Mouse (Mus musculus) testis, adult 10 weeks (tissue): ENCODE measurements around the gene Trim7. TPM values are rescaled to one million over a fixed set of nuclear protein-coding genes. Genes with fewer than 3 reads are reported as not detected.

Experiments used
- polyA plus RNA-seq: library from polyadenylated mRNA; stranded (reverse); fragments of 350-450 nt; fragmentation: Illumina TruSeq; extraction: RNeasy Lipid Tissue Mini Kit (QIAGEN cat#74804); gene quantifications from one replicate; pipeline ENCODE4 v1.2.3, GENCODE M21; 2014; ENCODE audit warnings: low read depth, low replicate concordance

Gene Trim7
- 14.0 TPM for polyA plus RNA-seq

GRCm38 (mm10) chr11:48825979-48826751 is at the start of gene Trim7, which contains the start of gene Gm12184:
Gene Trim7 (plus strand): TSS chr11:48826140.
Gene Gm12184 (minus strand): TSS chr11:48826655.

DNA sequence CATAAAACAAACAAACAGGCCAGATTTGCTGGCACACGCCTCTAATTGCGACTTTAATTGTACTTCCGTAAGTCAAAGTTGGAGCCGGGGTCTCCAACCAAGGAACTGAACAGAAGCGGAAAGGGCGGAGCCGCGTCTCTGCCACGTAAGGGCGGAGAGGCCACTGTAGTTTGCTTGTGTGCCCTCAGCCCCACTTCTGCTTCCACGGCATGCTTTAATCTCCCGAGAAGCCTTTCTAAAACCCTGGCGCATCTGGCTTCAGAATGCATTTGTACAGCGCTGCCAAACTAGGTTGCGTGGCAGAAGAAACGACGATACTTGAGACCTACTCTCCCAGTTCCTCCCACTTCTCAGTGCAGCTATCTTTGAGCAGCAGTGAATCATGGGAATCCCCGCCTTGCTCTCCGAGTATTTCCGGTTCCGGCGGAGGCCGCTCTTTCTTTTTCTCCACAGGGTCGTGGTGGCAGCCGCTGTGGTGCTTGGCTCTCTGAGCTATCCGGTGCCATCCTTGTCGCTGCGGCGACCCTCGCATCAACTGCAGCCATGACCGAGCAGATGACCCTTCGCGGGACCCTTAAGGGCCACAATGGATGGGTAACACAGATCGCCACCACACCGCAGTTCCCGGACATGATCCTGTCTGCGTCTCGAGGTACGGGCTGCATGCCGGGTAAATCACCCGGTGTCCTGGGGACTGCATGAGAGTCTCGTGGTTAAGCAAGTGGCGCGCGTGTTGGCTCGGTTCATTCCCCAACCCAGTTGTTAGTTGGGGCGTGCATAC is 25.8 kb upstream of the Trim7 start, which contains the start of gene Rack1:
TSS of gene Rack1 (plus strand) at position 412 of the 781 bp plus-strand sequence.

GRCm38 (mm10) chr11:48816800-48817665 is 8.9 kb upstream of the Trim7 start, which contains the start of gene Trim41:
Gene Trim41 (minus strand): TSS chr11:48817353.

GRCm38 (mm10) chr11:48871201-48871772 is 45.3 kb downstream of the Trim7 start, which contains the start of gene Irgm1:
Gene Irgm1 (minus strand): TSS chr11:48871683.

Other genes with a start within 250 kb of the Trim7 start
- 34.9 TPM for gene Rack1, start 25.8 kb upstream of the Trim7 start, polyA plus RNA-seq
- 26.2 TPM for gene Trim41, start 8.8 kb upstream of the Trim7 start, polyA plus RNA-seq
- gene Gm12184, start 515 bp downstream of the Trim7 start, polyA plus RNA-seq, result 5.6 TPM
- gene Irgm1, start 45.5 kb downstream of the Trim7 start, polyA plus RNA-seq, result 3.2 TPM
- 0.28 TPM for gene Gm5431, start 76.1 kb downstream of the Trim7 start, polyA plus RNA-seq
- 0.36 TPM for gene Psme2b, start 120.0 kb downstream of the Trim7 start, polyA plus RNA-seq
- 0.07 TPM for gene Olfr56, start 152.7 kb downstream of the Trim7 start, polyA plus RNA-seq
- gene 9930111J21Rik1, start 153.3 kb downstream of the Trim7 start, polyA plus RNA-seq, result 0.11 TPM
- gene Gm12185, start 166.1 kb downstream of the Trim7 start, polyA plus RNA-seq, result 0.48 TPM
- gene Tgtp1, start 168.0 kb downstream of the Trim7 start, polyA plus RNA-seq, result 2.4 TPM
- gene 9930111J21Rik2, start 225.1 kb downstream of the Trim7 start, polyA plus RNA-seq, result 3.4 TPM
- 2.4 TPM for gene Tgtp2, start 238.1 kb downstream of the Trim7 start, polyA plus RNA-seq